Mouse (Mus musculus) olfactory bulb, adult 2 months (tissue): ENCODE results near the gene Dusp8.

ENCODE experiments used
- CTCF ChIP-seq: fragments of 200-500 bp; IDR thresholded peaks from 2 replicates; pipeline ENCODE4 v1.5.1; 2012; ENCODE audit warnings: low read depth, mild to moderate bottlenecking, low read length, moderate library complexity; ENCODE audit not compliant: insufficient read depth
- POLR2A ChIP-seq: fragments of 200-500 bp; IDR thresholded peaks from 2 replicates; pipeline ENCODE4 v1.6.1; 2012; ENCODE audit warnings: mild to moderate bottlenecking, low read depth, low read length, moderate library complexity; ENCODE audit not compliant: insufficient read depth

DNA sequence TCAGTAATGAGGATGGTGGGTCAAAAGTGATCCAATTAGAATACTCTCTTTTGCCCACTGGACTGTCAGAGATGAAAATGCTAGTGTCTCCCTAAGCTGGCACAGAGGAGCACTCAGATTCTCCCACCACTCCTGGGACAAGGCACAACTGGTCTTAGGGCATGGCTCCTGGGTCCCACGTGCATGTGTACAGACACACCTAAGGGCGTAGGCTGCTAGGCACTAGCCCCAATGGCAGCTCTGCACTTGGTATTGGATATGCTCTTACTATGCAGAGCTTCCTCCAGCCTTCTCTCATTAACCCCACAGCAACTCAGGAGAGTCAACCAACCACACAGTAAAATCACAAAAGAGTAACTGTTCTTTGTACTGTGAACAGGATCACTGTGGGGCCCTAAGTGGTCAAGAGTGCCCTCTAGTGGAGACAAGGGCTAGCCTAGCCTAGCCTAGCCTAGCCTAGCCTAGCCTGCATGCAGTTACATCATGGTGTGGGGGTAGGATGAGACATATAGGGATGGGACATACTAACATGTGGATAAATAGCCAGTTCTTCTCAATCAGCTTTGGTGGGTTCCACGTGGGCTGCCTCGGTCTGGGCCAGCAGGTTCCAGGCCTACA is 58.0 kb downstream of the Dusp8 start:
- TF ChIP-seq CTCF (no peak), POLR2A (no peak)
